Mouse (Mus musculus) hindbrain, embryonic 10.5 days (tissue): ENCODE results near the gene F12. TPM values are rescaled to one million over a fixed set of nuclear protein-coding genes. Genes with fewer than 3 reads are reported as not detected.

ENCODE experiments used
- DNase-seq: peaks from one replicate; pipeline ENCODE4 v3.0.0-alpha.2; 2017; ENCODE audit warnings: low spot score
- H3K27ac ChIP-seq: fragments of 300-500 bp; sonication (generic); 2 replicates; pipeline ENCODE4 v1.5.1; 2016; ENCODE audit warnings: mild to moderate bottlenecking, moderate library complexity
- H3K27me3 ChIP-seq: fragments of 300-500 bp; sonication (generic); 2 replicates; pipeline ENCODE4 v1.6.1; 2016; ENCODE audit warnings: mild to moderate bottlenecking; ENCODE audit not compliant: poor library complexity, insufficient read depth, severe bottlenecking
- H3K36me3 ChIP-seq: fragments of 300-500 bp; sonication (generic); 2 replicates; pipeline ENCODE4 v1.6.1; 2016; ENCODE audit warnings: mild to moderate bottlenecking, moderate library complexity
- H3K4me1 ChIP-seq: fragments of 300-500 bp; sonication (generic); replicated peaks from 2 replicates; pipeline ENCODE4 v1.6.1; 2016; ENCODE audit warnings: mild to moderate bottlenecking
- H3K4me3 ChIP-seq: fragments of 300-500 bp; sonication (generic); 2 replicates; pipeline ENCODE4 v1.5.1; 2016; ENCODE audit warnings: mild to moderate bottlenecking, moderate library complexity
- H3K9me3 ChIP-seq: fragments of 300-500 bp; sonication (generic); 2 replicates; pipeline ENCODE4 v1.6.1; 2016; ENCODE audit warnings: mild to moderate bottlenecking, moderate library complexity
- WGBS: fragments of 180-500 bp; shearing (Covaris S2); methylation state at CpG from one replicate; pipeline ENCODE4 v1.1.7; 2016; 5-methylcytosine and 5-hydroxymethylcytosine counted together
- polyA plus RNA-seq: library from polyadenylated mRNA; unstranded; fragments of >200 nt; fragmentation: Nextera tagmentation; extraction: Ambion mirVana; gene quantifications from 2 replicates; pipeline ENCODE4 v1.2.1, GENCODE M21; 2016

The F12 gene
- polyA plus RNA-seq: 0.07 and 0.25 TPM in 2 replicates

GRCm38 (mm10) chr13:55426613-55427012 is at the start of gene F12:
Gene F12, minus strand, starts transcription at chr13:55426793.
- no peak for DNase-seq
- Histone ChIP-seq H3K27ac (no peak within 1 kb of the TSS), H3K9me3 (no peaks in the 10 kb centered on the region; the same call in 1 of the 2 replicates), H3K4me3 (no peak within 1 kb of the TSS), H3K36me3 (no peaks in the 10 kb centered on the region), H3K4me1 (peaks cover under 1% of the 10 kb centered on the region), H3K27me3 (peaks cover 14% of the 10 kb centered on the region)
- 92% methylated on average over 10 of the region's 10 CpGs for WGBS

- peaks cover 62% of the 10 kb centered on the region for H3K4me1 ChIP-seq
Measured at GRCm38 (mm10) chr13:55476256-55476655, 49.7 kb upstream of the F12 start.

GRCm38 (mm10) chr13:55475750-55476149 is 49.2 kb upstream of the F12 start:
- no peaks in the 10 kb centered on the region for H3K27me3 ChIP-seq

More at GRCm38 (mm10) chr13:55476256-55476655, 49.7 kb upstream of the F12 start:
- WGBS: 94% methylated on average over 8 of the region's 8 CpGs
- Histone ChIP-seq H3K27me3 (no peaks in the 10 kb centered on the region), H3K4me3 (no peak overlapping the region), H3K9me3 (no peaks in the 10 kb centered on the region), H3K27ac (peak overlapping the region; percentile 13; the same call in 1 of the 2 replicates), H3K36me3 (peaks cover 82% of the 10 kb centered on the region)
- DNase-seq: no peak

GRCm38 (mm10) chr13:55474621-55475069 is 48.1 kb upstream of the F12 start:
- 21% methylated on average over 5 of the region's 5 CpGs for WGBS
- peaks cover 66% of the 10 kb centered on the region for H3K36me3 ChIP-seq
- peak overlapping the region; percentile 77 for H3K27ac ChIP-seq
- no peaks in the 10 kb centered on the region for H3K9me3 ChIP-seq
- peak; percentile 79 for DNase-seq
- peak overlapping the region; percentile 20 for H3K4me3 ChIP-seq
- H3K27me3 ChIP-seq: peaks cover 8% of the 10 kb centered on the region
- H3K4me1 ChIP-seq: peaks cover 78% of the 10 kb centered on the region

More at GRCm38 (mm10) chr13:55475750-55476149, 49.2 kb upstream of the F12 start:
- Histone ChIP-seq H3K27ac (no peak overlapping the region), H3K36me3 (peaks cover 77% of the 10 kb centered on the region), H3K4me1 (peaks cover 67% of the 10 kb centered on the region), H3K9me3 (no peaks in the 10 kb centered on the region), H3K4me3 (no peak overlapping the region)
- DNase-seq: no peak
- 87% methylated on average over 5 of the region's 5 CpGs for WGBS

GRCm38 (mm10) chr13:55473961-55474360 is 47.4 kb upstream of the F12 start:
- Histone ChIP-seq H3K9me3 (no peaks in the 10 kb centered on the region), H3K27ac (peak overlapping the region; percentile 56), H3K27me3 (peaks cover 13% of the 10 kb centered on the region), H3K36me3 (peaks cover 59% of the 10 kb centered on the region), H3K4me1 (peaks cover 85% of the 10 kb centered on the region), H3K4me3 (peak overlapping the region; percentile 11)
- no peak for DNase-seq
- WGBS: 63% methylated on average over 11 of the region's 11 CpGs

- peaks cover 53% of the 10 kb centered on the region for H3K36me3 ChIP-seq
- peak overlapping the region; percentile 77 for H3K4me3 ChIP-seq
- 17% methylated on average over 18 of the region's 18 CpGs for WGBS
- peak overlapping the region; percentile 90 for H3K27ac ChIP-seq
- DNase-seq: peak; percentile 63
- H3K27me3 ChIP-seq: peaks cover 17% of the 10 kb centered on the region
- no peaks in the 10 kb centered on the region for H3K9me3 ChIP-seq
- peaks cover 90% of the 10 kb centered on the region for H3K4me1 ChIP-seq
Measured at GRCm38 (mm10) chr13:55473076-55473831, 46.7 kb upstream of the F12 start.

GRCm38 (mm10) chr13:55472132-55473022 is 45.8 kb upstream of the F12 start:
- under 1% methylated on average over 103 of the region's 103 CpGs for WGBS
- H3K9me3 ChIP-seq: no peaks in the 10 kb centered on the region
- H3K36me3 ChIP-seq: peaks cover 44% of the 10 kb centered on the region
- DNase-seq: peak; percentile 76
- peaks cover 95% of the 10 kb centered on the region for H3K4me1 ChIP-seq
- H3K27ac ChIP-seq: peak overlapping the region; percentile 90
- peak overlapping the region; percentile 77 for H3K4me3 ChIP-seq
- peaks cover 17% of the 10 kb centered on the region for H3K27me3 ChIP-seq

GRCm38 (mm10) chr13:55471819-55472131 is 45.2 kb upstream of the F12 start:
- H3K4me3 ChIP-seq: peak overlapping the region; percentile 77
- WGBS: under 1% methylated on average over 31 of the region's 31 CpGs
- H3K4me1 ChIP-seq: peaks cover 97% of the 10 kb centered on the region
- H3K27me3 ChIP-seq: peaks cover 17% of the 10 kb centered on the region
- H3K27ac ChIP-seq: peak overlapping the region; percentile 90
- no peak for DNase-seq
- no peaks in the 10 kb centered on the region for H3K9me3 ChIP-seq
- peaks cover 38% of the 10 kb centered on the region for H3K36me3 ChIP-seq

- 2% methylated on average over 54 of the region's 54 CpGs for WGBS
- peak; percentile 95 for DNase-seq
- H3K9me3 ChIP-seq: no peaks in the 10 kb centered on the region
- H3K4me3 ChIP-seq: peak overlapping the region; percentile 77
- peaks cover 33% of the 10 kb centered on the region for H3K36me3 ChIP-seq
- H3K27me3 ChIP-seq: peaks cover 17% of the 10 kb centered on the region
- H3K27ac ChIP-seq: peak overlapping the region; percentile 90
- peaks cover 100% of the 10 kb centered on the region for H3K4me1 ChIP-seq
Measured at GRCm38 (mm10) chr13:55471156-55471818, 44.7 kb upstream of the F12 start.

- Histone ChIP-seq H3K9me3 (no peaks in the 10 kb centered on the region), H3K27me3 (peaks cover 20% of the 10 kb centered on the region), H3K27ac (peak overlapping the region; percentile 90), H3K36me3 (peaks cover 24% of the 10 kb centered on the region), H3K4me3 (no peak overlapping the region), H3K4me1 (peaks cover 100% of the 10 kb centered on the region)
- DNase-seq: peak; percentile 51
- WGBS: 45% methylated on average over 9 of the region's 9 CpGs
Measured at GRCm38 (mm10) chr13:55470372-55470771, 43.8 kb upstream of the F12 start.

- peak; percentile 58 for DNase-seq
- Histone ChIP-seq H3K9me3 (no peaks in the 10 kb centered on the region), H3K4me1 (peaks cover 100% of the 10 kb centered on the region), H3K27me3 (peaks cover 20% of the 10 kb centered on the region), H3K36me3 (peaks cover 11% of the 10 kb centered on the region), H3K4me3 (no peak overlapping the region), H3K27ac (peak overlapping the region; percentile 26; the same call in 1 of the 2 replicates)
- 38% methylated on average over 13 of the region's 13 CpGs for WGBS
Measured at GRCm38 (mm10) chr13:55468851-55469560, 42.4 kb upstream of the F12 start.
